Mouse (Mus musculus) embryonic facial prominence, embryonic 14.5 days (tissue): ENCODE measurements around the gene Acsl6. TPM values are rescaled to one million over a fixed set of nuclear protein-coding genes. Genes with fewer than 3 reads are reported as not detected.

Experiments used
- ATAC-seq: fragments of 200-750 bp; cut with Nextera tagmentation; 2 replicates; pipeline ENCODE4 v1.8.0; 2017; ENCODE audit warnings: low read depth, moderate number of reproducible peaks, moderate TSS enrichment
- DNase-seq: peaks from one replicate; pipeline ENCODE4 v3.0.0-alpha.2; 2015; ENCODE audit warnings: low spot score
- H3K27ac ChIP-seq: fragments of 300-500 bp; sonication (generic); replicated peaks from 2 replicates; pipeline ENCODE4 v1.5.1; 2014; ENCODE audit warnings: low read depth, mild to moderate bottlenecking, low read length, moderate library complexity
- H3K27me3 ChIP-seq: fragments of 300-500 bp; sonication (generic); replicated peaks from 2 replicates; pipeline ENCODE4 v1.6.1; 2014; ENCODE audit warnings: low read length; ENCODE audit not compliant: control insufficient read depth, insufficient read depth
- H3K36me3 ChIP-seq: fragments of 300-500 bp; sonication (generic); 2 replicates; pipeline ENCODE4 v1.6.1; 2014; ENCODE audit warnings: low read length, mixed read lengths; ENCODE audit not compliant: control insufficient read depth, insufficient read depth
- H3K4me1 ChIP-seq: fragments of 300-500 bp; sonication (generic); 2 replicates; pipeline ENCODE4 v1.6.1; 2014; ENCODE audit warnings: antibody characterized with exemption, low read length; ENCODE audit not compliant: control insufficient read depth, insufficient read depth
- H3K4me2 ChIP-seq: fragments of 300-500 bp; sonication (generic); 2 replicates; pipeline ENCODE4 v1.6.1; 2014; ENCODE audit warnings: low read depth, mild to moderate bottlenecking, low read length, moderate library complexity, mixed read lengths
- H3K4me3 ChIP-seq: fragments of 300-500 bp; sonication (generic); 2 replicates; pipeline ENCODE4 v1.5.1; 2014; ENCODE audit warnings: low read depth, mild to moderate bottlenecking, low read length
- H3K9ac ChIP-seq: fragments of 300-500 bp; sonication (generic); 2 replicates; pipeline ENCODE4 v1.6.1; 2014; ENCODE audit warnings: low read depth, mild to moderate bottlenecking, low read length, moderate library complexity, mixed read lengths
- H3K9me3 ChIP-seq: fragments of 300-500 bp; sonication (generic); 2 replicates; pipeline ENCODE4 v1.6.1; 2016; ENCODE audit warnings: low read length; ENCODE audit not compliant: control insufficient read depth
- WGBS: fragments of 180-500 bp; shearing (Covaris S2); extraction: QIAGEN DNeasy Blood & Tissue Kit; methylation state at CpG from one replicate; pipeline ENCODE4 v1.1.7; 2014; 5-methylcytosine and 5-hydroxymethylcytosine counted together
- polyA plus RNA-seq: library from polyadenylated mRNA; unstranded; fragments of >200 nt; fragmentation: Nextera tagmentation; extraction: Ambion mirVana; gene quantifications from 2 replicates; pipeline ENCODE4 v1.2.1, GENCODE M21; 2014

Acsl6 gene
- polyA plus RNA-seq, 1 experiment from 2014 or later = 2.3 TPM

- H3K9ac ChIP-seq = no peak overlapping the region
- no peaks in the 10 kb centered on the region for H3K36me3 ChIP-seq
- no peak for DNase-seq
- 89% methylated on average over 3 of the region's 3 CpGs for WGBS
- H3K27me3 ChIP-seq = peaks cover 15% of the 10 kb centered on the region; the same call in 1 of the 2 replicates
- H3K4me1 ChIP-seq = no peaks in the 10 kb centered on the region
- H3K9me3 ChIP-seq = peaks cover 4% of the 10 kb centered on the region; the same call in 1 of the 2 replicates
- H3K4me2 ChIP-seq = no peak overlapping the region
- H3K4me3 ChIP-seq = no peak overlapping the region
- no peak overlapping the region for H3K27ac ChIP-seq
- ATAC-seq = no peak
Measured at GRCm38 (mm10) chr11:54302606-54303005, 992 bp upstream of the Acsl6 start.

- Histone ChIP-seq H3K27ac (no peak overlapping the region), H3K9ac (no peak overlapping the region), H3K4me2 (peak overlapping the region; percentile 95), H3K36me3 (no peaks in the 10 kb centered on the region), H3K9me3 (peaks cover 4% of the 10 kb centered on the region; the same call in 1 of the 2 replicates), H3K27me3 (peaks cover 15% of the 10 kb centered on the region; the same call in 1 of the 2 replicates), H3K4me1 (no peaks in the 10 kb centered on the region), H3K4me3 (peak overlapping the region; percentile 53)
- ATAC-seq = no peak
- WGBS = 16% methylated on average over 6 of the region's 6 CpGs
- DNase-seq = peak; percentile 86
Measured at GRCm38 (mm10) chr11:54303076-54303727, 396 bp upstream of the Acsl6 start.

GRCm38 (mm10) chr11:54304471-54304873 lies 874 bp downstream of the Acsl6 start:
- Histone ChIP-seq H3K4me3 (peak overlapping the region; percentile 53), H3K4me2 (peak overlapping the region; percentile 95), H3K27me3 (peaks cover 15% of the 10 kb centered on the region; the same call in 1 of the 2 replicates), H3K36me3 (no peaks in the 10 kb centered on the region), H3K9ac (peak overlapping the region; percentile 67), H3K27ac (no peak overlapping the region), H3K4me1 (no peaks in the 10 kb centered on the region), H3K9me3 (no peaks in the 10 kb centered on the region)
- no peak for ATAC-seq
- no peak for DNase-seq
- WGBS = 4% methylated on average over 7 of the region's 7 CpGs

DNA sequence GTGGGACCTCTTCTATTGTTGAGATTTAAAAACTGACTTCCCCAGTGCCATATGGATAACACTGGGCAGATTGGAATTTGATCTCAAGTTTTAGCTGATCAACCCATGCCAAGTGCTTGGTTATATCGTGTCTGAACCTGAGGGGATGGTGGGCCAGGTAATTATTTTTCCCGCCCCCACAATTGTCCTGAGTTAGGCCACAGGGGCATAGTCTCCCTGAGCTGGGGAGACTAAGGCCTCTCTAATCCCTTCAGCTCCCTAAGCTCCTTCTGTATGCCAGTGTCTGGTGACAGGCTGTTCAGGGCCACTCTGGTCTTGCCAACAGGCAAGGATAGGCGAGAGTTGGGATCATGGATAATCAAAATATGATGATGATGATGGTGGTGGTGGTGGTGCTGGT lies 1.7 kb downstream of the Acsl6 start:
- no peak for DNase-seq
- no peak for ATAC-seq
- Histone ChIP-seq H3K4me3 (no peak overlapping the region), H3K4me1 (no peaks in the 10 kb centered on the region), H3K4me2 (no peak overlapping the region), H3K36me3 (no peaks in the 10 kb centered on the region), H3K27ac (no peak overlapping the region), H3K9me3 (no peaks in the 10 kb centered on the region), H3K27me3 (peaks cover 15% of the 10 kb centered on the region; the same call in 1 of the 2 replicates), H3K9ac (no peak overlapping the region)
- WGBS = 75% methylated on average over 3 of the region's 3 CpGs

- no peak overlapping the region for H3K4me2 ChIP-seq
- WGBS = 68% methylated on average over 7 of the region's 7 CpGs
- DNase-seq (peak; percentile 36), ATAC-seq (no peak)
- no peak overlapping the region for H3K9ac ChIP-seq
- H3K36me3 ChIP-seq = no peaks in the 10 kb centered on the region
- H3K4me1 ChIP-seq = no peaks in the 10 kb centered on the region
- peaks cover 15% of the 10 kb centered on the region; the same call in 1 of the 2 replicates for H3K27me3 ChIP-seq
- H3K27ac ChIP-seq = no peak overlapping the region
- no peaks in the 10 kb centered on the region for H3K9me3 ChIP-seq
- no peak overlapping the region for H3K4me3 ChIP-seq
Measured at GRCm38 (mm10) chr11:54307139-54307816, 3.7 kb downstream of the Acsl6 start.

- DNase-seq (no peak), ATAC-seq (no peak)
- H3K4me1 ChIP-seq = no peaks in the 10 kb centered on the region
- no peak overlapping the region for H3K27ac ChIP-seq
- no peak overlapping the region for H3K4me3 ChIP-seq
- no peaks in the 10 kb centered on the region for H3K27me3 ChIP-seq
- no peaks in the 10 kb centered on the region for H3K9me3 ChIP-seq
- H3K4me2 ChIP-seq = no peak overlapping the region
- 75% methylated on average over 2 of the region's 2 CpGs for WGBS
- no peak overlapping the region for H3K9ac ChIP-seq
- no peaks in the 10 kb centered on the region for H3K36me3 ChIP-seq
Measured at GRCm38 (mm10) chr11:54310588-54310987, 7.0 kb downstream of the Acsl6 start.

DNA sequence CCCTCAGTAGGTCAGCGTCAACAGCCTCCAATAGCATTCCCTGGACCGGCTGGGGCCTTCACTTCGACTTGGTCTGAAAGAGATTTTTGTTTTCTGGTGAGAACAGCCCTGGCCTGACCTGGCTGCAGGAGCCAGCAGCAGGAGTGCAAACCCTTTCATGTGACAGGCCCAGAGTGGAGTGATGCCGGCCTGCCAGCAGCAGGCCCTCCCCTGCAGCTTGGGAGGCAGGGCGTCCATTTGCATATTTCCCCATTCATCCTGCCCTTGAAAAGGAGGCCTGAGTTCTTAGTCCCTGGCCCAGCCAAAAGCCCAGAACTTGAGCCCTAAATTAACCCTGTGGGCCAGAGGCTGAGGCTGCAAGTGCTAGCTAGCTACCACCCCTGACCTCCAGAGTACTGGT lies 8.4 kb downstream of the Acsl6 start:
- Histone ChIP-seq H3K4me1 (no peaks in the 10 kb centered on the region), H3K4me2 (no peak overlapping the region), H3K36me3 (no peaks in the 10 kb centered on the region), H3K9me3 (no peaks in the 10 kb centered on the region), H3K27me3 (no peaks in the 10 kb centered on the region), H3K4me3 (no peak overlapping the region), H3K27ac (no peak overlapping the region), H3K9ac (no peak overlapping the region)
- WGBS = 20% methylated on average over 5 of the region's 5 CpGs
- DNase-seq = peak; percentile 11
- ATAC-seq = no peak

DNA sequence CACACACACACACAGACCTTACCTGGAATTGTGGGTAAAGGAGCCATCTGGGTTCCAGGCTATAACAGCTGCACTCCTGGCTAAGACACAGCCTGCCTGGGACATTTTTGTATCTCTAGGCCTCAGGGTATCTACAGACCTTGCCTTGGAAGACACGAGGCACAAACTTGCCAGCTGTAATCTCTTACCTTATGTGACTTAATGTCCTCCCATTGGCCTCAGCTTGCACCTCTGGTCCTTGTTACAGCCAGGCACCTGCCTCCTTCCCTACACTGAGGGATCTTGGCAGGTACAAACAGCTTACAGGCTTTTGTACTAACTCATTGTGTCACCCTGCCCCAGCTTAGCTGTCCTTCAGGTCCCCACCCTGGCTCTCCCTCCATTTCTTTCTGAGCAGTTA lies 9.0 kb downstream of the Acsl6 start:
- WGBS = 18% methylated on average over 1 of the region's 1 CpGs
- ATAC-seq (no peak), DNase-seq (no peak)
- no peak overlapping the region for H3K27ac ChIP-seq
- no peak overlapping the region for H3K4me2 ChIP-seq
- H3K27me3 ChIP-seq = no peaks in the 10 kb centered on the region
- H3K9me3 ChIP-seq = no peaks in the 10 kb centered on the region
- H3K36me3 ChIP-seq = no peaks in the 10 kb centered on the region
- H3K4me3 ChIP-seq = no peak overlapping the region
- no peaks in the 10 kb centered on the region for H3K4me1 ChIP-seq
- no peak overlapping the region for H3K9ac ChIP-seq
